Mouse (Mus musculus): ENCODE measurements at regions not wholly inside any gene's neighbourhood (a gene's known extent, or its start where the extent isn't known, plus 50 kb on each side); places are given as distances from the start of the nearest gene placed in this dataset.

DNA sequence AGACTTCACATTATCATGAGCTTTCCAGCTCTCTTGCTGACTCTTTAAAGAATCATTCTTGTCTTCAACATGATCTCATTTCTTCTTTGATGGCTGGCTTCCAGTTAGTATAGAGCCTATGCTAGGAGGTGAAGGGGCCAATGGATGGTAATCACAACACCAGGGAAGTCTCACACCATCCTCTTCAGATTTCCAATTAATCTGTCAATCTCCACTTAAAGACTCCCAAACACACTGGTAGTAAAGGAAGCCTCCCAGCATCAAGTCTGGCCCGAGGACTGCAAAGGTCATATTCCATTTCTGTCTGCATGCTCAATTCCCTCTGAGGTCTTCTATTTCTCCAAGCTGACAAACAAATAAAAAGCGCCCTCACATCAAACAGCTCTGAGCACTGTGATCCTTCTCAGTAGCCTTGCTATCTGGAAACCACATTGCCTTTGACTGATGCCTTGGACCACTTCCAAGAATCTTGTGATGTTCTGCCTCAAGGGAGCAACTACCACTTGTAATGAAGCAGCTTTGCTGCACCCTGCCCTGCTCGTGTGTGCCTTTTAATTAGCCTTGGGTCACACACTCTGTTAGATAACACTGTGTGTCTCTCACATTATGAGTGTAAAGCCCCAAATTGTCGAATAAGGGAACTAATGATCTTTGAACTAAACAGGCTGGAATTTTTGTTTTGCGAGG, 629.0 kb upstream of the Cdh10 start:
- peak; percentile 87 for ATAC-seq (replicated peaks; ENCODE audit: low FRiP score)
- H3K4me3 ChIP-seq (ENCODE audit: low read depth, low read length) = no peak overlapping the region
- no peaks in the 10 kb centered on the region for H3K9me3 ChIP-seq (ENCODE audit: control insufficient read depth, low read length)
- H3K9ac ChIP-seq (ENCODE audit: low read length) = no peak overlapping the region
- 54% methylated on average over 5 of the region's 5 CpGs for WGBS
- no peak for DNase-seq (ENCODE audit: low spot score)
- H3K27ac ChIP-seq (ENCODE audit: low read depth, low read length) = no peak overlapping the region
- no peaks in the 10 kb centered on the region for H3K27me3 ChIP-seq (ENCODE audit: control insufficient read depth, insufficient read depth, low read length)
- H3K36me3 ChIP-seq (ENCODE audit: control insufficient read depth, insufficient read depth, low read length) = no peaks in the 10 kb centered on the region
- H3K4me2 ChIP-seq (ENCODE audit: low read depth, low read length, severe bottlenecking) = no peak overlapping the region
- no peaks in the 10 kb centered on the region for H3K4me1 ChIP-seq (replicated peaks; ENCODE audit: control insufficient read depth, insufficient read depth, low read length)

DNA sequence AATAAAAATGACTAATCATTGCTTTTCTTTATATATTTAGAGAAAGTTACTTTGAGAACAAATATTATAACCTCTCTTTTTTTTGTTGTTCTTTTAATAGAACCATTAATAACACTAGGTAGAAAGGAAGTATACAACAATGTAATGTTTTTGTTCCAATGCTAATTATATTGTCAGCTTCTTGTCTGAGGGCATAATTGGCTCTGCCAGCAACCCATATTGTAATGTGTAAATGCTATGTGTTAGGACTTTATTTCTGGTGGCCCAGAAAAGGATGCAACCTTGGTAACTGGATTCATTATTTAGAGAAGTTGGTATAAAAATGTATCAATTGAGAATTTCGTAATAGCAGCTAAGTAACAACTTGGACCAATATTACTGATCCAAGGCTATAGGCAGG, 628.3 kb upstream of the Cdh10 start:
- Histone ChIP-seq H3K9ac (ENCODE audit: low read length) (no peak overlapping the region), H3K36me3 (ENCODE audit: control insufficient read depth, insufficient read depth, low read length) (no peaks in the 10 kb centered on the region), H3K27ac (ENCODE audit: low read depth, low read length) (no peak overlapping the region), H3K4me3 (ENCODE audit: low read depth, low read length) (no peak overlapping the region), H3K9me3 (ENCODE audit: control insufficient read depth, low read length) (no peaks in the 10 kb centered on the region), H3K4me1 (replicated peaks; ENCODE audit: control insufficient read depth, insufficient read depth, low read length) (no peaks in the 10 kb centered on the region), H3K27me3 (ENCODE audit: control insufficient read depth, insufficient read depth, low read length) (no peaks in the 10 kb centered on the region), H3K4me2 (ENCODE audit: low read depth, low read length, severe bottlenecking) (no peak overlapping the region)
- 0 out of 2 replicates have a peak, but pooled peaks have one; percentile 55 for ATAC-seq (replicated peaks; ENCODE audit: low FRiP score)
- DNase-seq (ENCODE audit: low spot score) = no peak
- 86% methylated on average over 1 of the region's 1 CpGs for WGBS

DNA sequence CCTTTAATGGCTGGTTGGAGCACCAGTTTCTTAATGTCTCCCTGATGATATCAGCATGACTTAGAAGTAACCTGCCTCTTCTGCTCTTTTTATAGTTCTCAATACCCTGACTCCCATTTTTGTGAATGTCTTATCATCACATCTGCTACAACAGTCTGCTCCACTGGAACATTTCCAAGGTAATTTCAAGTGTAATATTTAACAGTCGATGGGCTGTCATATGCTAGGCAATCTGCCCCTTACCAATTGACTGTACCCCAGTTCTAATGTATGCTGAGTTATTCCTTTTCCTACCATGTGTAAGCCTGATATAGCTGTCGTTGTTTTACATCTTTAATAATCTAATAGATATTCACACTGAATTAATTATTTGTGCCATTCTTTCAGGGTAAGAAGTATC, 607.6 kb upstream of the Cdh10 start:
- DNase-seq (ENCODE audit: low spot score) = no peak
- Histone ChIP-seq H3K27ac (ENCODE audit: low read depth, low read length) (no peak overlapping the region), H3K4me3 (ENCODE audit: low read depth, low read length) (no peak overlapping the region), H3K4me2 (ENCODE audit: low read depth, low read length, severe bottlenecking) (no peak overlapping the region), H3K9ac (ENCODE audit: low read length) (no peak overlapping the region), H3K4me1 (replicated peaks; ENCODE audit: control insufficient read depth, insufficient read depth, low read length) (no peaks in the 10 kb centered on the region), H3K27me3 (ENCODE audit: control insufficient read depth, insufficient read depth, low read length) (no peaks in the 10 kb centered on the region), H3K36me3 (ENCODE audit: control insufficient read depth, insufficient read depth, low read length) (no peaks in the 10 kb centered on the region), H3K9me3 (ENCODE audit: control insufficient read depth, low read length) (no peaks in the 10 kb centered on the region)
- 81% methylated on average over 2 of the region's 2 CpGs for WGBS
- no peak for ATAC-seq (replicated peaks; ENCODE audit: low FRiP score)

DNA sequence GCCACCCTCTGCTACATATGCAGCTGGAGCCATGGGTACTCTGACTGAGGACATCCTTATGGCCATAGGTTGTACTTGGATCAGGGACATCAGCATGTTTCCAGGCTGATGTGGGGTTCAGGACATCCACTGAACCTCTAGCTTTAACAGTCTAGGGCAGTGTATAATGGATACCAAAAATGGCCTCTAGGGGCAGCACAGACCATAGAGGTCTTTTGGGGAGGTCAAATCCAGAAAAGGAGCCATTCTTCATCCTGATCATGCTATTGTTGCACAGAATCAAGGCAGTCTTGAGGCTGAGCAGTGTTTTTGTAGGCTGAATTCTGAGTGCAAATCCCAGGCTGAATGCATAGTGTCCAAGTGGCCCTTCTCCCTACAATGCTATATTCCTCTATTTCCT, 598.8 kb upstream of the Cdh10 start:
- Histone ChIP-seq H3K27ac (ENCODE audit: low read depth, low read length) (no peak overlapping the region), H3K36me3 (ENCODE audit: control insufficient read depth, insufficient read depth, low read length) (no peaks in the 10 kb centered on the region), H3K27me3 (ENCODE audit: control insufficient read depth, insufficient read depth, low read length) (no peaks in the 10 kb centered on the region), H3K9ac (ENCODE audit: low read length) (no peak overlapping the region), H3K4me2 (ENCODE audit: low read depth, low read length, severe bottlenecking) (no peak overlapping the region), H3K9me3 (ENCODE audit: control insufficient read depth, low read length) (no peaks in the 10 kb centered on the region), H3K4me1 (replicated peaks; ENCODE audit: control insufficient read depth, insufficient read depth, low read length) (no peaks in the 10 kb centered on the region), H3K4me3 (ENCODE audit: low read depth, low read length) (no peak overlapping the region)
- no peak for DNase-seq (ENCODE audit: low spot score)
- ATAC-seq (replicated peaks; ENCODE audit: low FRiP score) = no peak

Measured in forebrain, embryonic 11.5 days (tissue).